Mouse (Mus musculus) testis, adult 2 months (tissue): ENCODE results near the gene Erp27.

Experiments used
- CTCF ChIP-seq: fragments of 200-500 bp; IDR thresholded peaks from 2 replicates; pipeline ENCODE4 v1.5.1; 2012; ENCODE audit warnings: low read depth, mild to moderate bottlenecking, inconsistent platforms, low read length, moderate library complexity; ENCODE audit not compliant: control insufficient read depth, insufficient read depth, insufficient replicate concordance
- POLR2A ChIP-seq: fragments of 200-500 bp; IDR thresholded peaks from 2 replicates; pipeline ENCODE4 v1.6.1; 2012; ENCODE audit warnings: low read depth, mild to moderate bottlenecking, inconsistent platforms, low read length, moderate library complexity; ENCODE audit not compliant: control insufficient read depth

- no peak for TF ChIP-seq POLR2A
- no peak for TF ChIP-seq CTCF
Observed at GRCm38 (mm10) chr6:136941051-136942021, 19.4 kb upstream of the Erp27 start, which contains the start of gene Arhgdib.
